Mouse (Mus musculus) ZHBTc4 (cell line): Measurements from ENCODE around the gene Lypd9.
"Not testable (repeated sequence)": the region's sequence is repeated elsewhere in the genome, so short reads cannot be mapped to it uniquely, and the experiment has no call there.

ENCODE experiments used
- DNase-seq: peaks from one replicate; pipeline ENCODE4 v3.0.0-alpha.2; 2011; ENCODE audit warnings: low read depth, low spot score

The Lypd9 gene

GRCm38 (mm10) chr11:58452759-58453158 lies at the start of gene Lypd9:
Gene Lypd9 (minus strand): TSS chr11:58452923.
- DNase-seq: no peak

DNA sequence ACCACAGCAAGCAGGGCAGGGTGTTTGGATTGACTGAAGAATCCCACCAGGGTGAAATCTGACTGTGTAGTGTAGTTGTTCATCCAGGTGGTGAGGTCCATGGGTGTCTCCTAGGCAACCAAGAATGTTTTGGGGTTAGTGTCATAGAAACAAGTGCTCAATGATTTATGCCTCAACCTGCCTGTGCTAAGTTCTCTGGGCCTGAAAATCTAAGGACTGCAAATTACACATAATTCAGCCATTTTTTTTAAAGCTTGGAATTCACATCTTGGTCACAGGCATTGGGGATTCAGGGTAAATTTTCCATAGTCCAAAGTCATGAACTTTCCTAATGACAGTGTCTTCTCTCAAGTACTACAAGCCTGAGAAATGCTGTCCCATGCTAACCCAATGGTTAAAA lies 49.7 kb upstream of the Lypd9 start, which contains the start of gene Olfr331:
Gene Olfr331, minus strand, starts transcription at position 101 of the 400 bp plus-strand sequence.
- DNase-seq: not testable (repeated sequence)

GRCm38 (mm10) chr11:58499290-58499689 lies 46.6 kb upstream of the Lypd9 start:
- DNase-seq: no peak

GRCm38 (mm10) chr11:58498761-58499160 lies 46.0 kb upstream of the Lypd9 start:
- DNase-seq: no peak

DNA sequence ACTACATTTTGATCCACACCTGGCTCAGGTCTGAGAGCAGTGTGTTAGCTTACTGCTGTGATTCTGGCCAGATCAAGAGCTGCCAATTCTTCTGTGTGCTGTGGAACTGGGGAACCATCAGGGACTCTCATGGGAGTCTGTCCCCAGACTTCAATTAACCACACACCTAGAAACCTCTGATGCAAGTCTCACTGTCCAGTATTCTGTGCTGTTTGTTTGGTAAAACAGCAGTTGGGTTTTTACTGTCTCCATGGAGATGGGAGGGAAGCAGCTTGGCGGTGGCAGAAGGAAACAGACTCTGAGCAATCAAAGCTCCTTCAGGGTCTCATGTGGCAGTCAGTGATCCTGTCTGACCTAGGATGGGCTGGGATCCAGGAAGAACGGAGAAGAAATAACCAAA lies 39.7 kb upstream of the Lypd9 start, which contains the start of gene Olfr332:
Gene Olfr332, minus strand, starts transcription at position 101 of the 400 bp plus-strand sequence.
- DNase-seq: no peak

DNA sequence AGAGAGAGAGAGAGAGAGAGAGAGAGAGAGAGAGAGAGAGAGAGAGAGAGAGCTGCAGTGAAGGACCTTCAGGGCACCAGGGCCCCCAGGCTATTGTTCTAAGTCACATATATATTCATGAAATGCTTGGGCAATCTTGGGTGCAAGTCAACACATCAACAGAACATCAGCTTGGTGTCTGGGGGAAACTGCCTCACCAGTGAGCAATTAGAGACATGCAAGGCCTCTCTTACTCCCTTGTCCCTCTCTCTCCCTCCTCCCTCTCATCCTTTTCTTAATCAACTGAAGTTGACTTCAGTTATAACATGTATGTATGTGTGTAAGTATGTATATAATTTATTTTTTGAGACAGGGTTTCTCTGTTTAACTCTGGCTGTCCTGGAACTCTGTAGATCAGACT lies 9.4 kb upstream of the Lypd9 start, which contains the start of gene Olfr30:
Gene Olfr30, minus strand, starts transcription at position 101 of the 400 bp plus-strand sequence.
- DNase-seq: no peak

DNA sequence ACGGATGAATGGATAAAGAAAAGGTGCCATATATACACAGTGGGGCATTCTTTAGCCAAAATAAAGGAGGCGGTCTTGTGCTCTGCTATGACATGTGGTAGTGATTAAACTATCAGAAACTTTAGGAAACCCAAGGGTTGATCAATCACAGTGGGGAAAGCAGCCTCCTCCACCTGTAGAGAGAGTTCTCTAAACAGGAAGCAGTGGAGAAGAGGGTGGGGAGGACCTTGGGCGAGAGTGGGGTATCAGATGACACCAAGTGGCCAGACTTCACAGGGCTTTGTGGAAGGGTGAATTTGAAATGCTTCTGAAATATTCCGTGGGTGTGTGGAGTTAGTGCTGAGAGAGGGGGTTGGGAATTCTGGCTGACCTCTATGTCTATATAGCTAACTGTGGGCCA lies 869 bp upstream of the Lypd9 start:
- DNase-seq: no peak

- no peak for DNase-seq
Measured at GRCm38 (mm10) chr11:58437866-58438265, 14.9 kb downstream of the Lypd9 start.

- DNase-seq: no peak
Measured at GRCm38 (mm10) chr11:58432259-58432658, 20.5 kb downstream of the Lypd9 start, which contains the start of gene Gm12253. Gene Gm12253 (plus strand): TSS chr11:58432559.

- DNase-seq: no peak
Measured at GRCm38 (mm10) chr11:58420815-58421214, 31.9 kb downstream of the Lypd9 start, which contains the start of gene 1810065E05Rik. Gene 1810065E05Rik (plus strand): TSS chr11:58421111.

DNA sequence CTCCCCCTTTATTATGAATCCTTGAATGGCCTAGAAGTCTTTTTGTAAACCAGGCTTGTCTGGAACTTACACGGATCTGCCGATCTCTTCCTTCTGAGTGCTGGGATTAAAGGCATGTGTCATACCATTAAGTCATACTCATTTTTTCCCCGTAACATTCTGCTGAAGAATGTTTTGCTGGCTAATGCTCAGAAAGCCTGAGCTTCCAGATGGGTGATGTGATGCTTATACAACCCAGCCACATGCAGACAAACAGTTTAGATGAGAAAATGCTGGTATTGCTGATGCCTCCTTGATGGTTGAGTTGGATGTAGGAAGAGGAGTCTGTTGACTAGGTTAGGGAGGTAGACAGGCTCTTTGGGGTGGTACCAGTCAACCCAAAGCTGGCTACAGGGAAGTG lies 34.4 kb downstream of the Lypd9 start:
- DNase-seq: no peak

- DNase-seq: no peak
Measured at GRCm38 (mm10) chr11:58408066-58408465, 44.7 kb downstream of the Lypd9 start.

- DNase-seq: no peak
Measured at GRCm38 (mm10) chr11:58400655-58401054, 52.1 kb downstream of the Lypd9 start.

GRCm38 (mm10) chr11:58399985-58400645 lies 52.6 kb downstream of the Lypd9 start:
- no peak for DNase-seq
